Mouse (Mus musculus) kidney, embryonic 14.5 days (tissue): ENCODE results near the gene Atp1a1. TPM values are rescaled to one million over a fixed set of nuclear protein-coding genes. Genes with fewer than 3 reads are reported as not detected.

Source experiments
- ATAC-seq: fragments of 200-750 bp; cut with Nextera tagmentation; 2 replicates; pipeline ENCODE4 v1.8.0; 2017; ENCODE audit warnings: moderate number of reproducible peaks, mild to moderate bottlenecking, moderate TSS enrichment, moderate library complexity; ENCODE audit not compliant: low FRiP score, low TSS enrichment
- H3K27ac ChIP-seq: fragments of 300-500 bp; sonication (generic); 2 replicates; pipeline ENCODE4 v1.5.1; 2014; ENCODE audit warnings: low read depth, mild to moderate bottlenecking, low read length, moderate library complexity, mixed read lengths
- H3K27me3 ChIP-seq: fragments of 300-500 bp; sonication (generic); 2 replicates; pipeline ENCODE4 v1.6.1; 2014; ENCODE audit warnings: mild to moderate bottlenecking, low read length; ENCODE audit not compliant: control insufficient read depth, insufficient read depth
- H3K36me3 ChIP-seq: fragments of 300-500 bp; sonication (generic); 2 replicates; pipeline ENCODE4 v1.6.1; 2014; ENCODE audit warnings: low read length, mixed read lengths; ENCODE audit not compliant: control insufficient read depth, insufficient read depth
- H3K4me1 ChIP-seq: fragments of 300-500 bp; sonication (generic); 2 replicates; pipeline ENCODE4 v1.6.1; 2014; ENCODE audit warnings: low read length, mixed read lengths; ENCODE audit not compliant: control insufficient read depth, insufficient read depth
- H3K4me2 ChIP-seq: fragments of 300-500 bp; sonication (generic); replicated peaks from 2 replicates; pipeline ENCODE4 v1.6.1; 2014; ENCODE audit warnings: low read depth, mild to moderate bottlenecking, low read length
- H3K4me3 ChIP-seq: fragments of 300-500 bp; sonication (generic); 2 replicates; pipeline ENCODE4 v1.5.1; 2014; ENCODE audit warnings: mild to moderate bottlenecking, low read length
- H3K9ac ChIP-seq: fragments of 300-500 bp; sonication (generic); 2 replicates; pipeline ENCODE4 v1.6.1; 2014; ENCODE audit warnings: low read depth, mild to moderate bottlenecking, low read length, moderate library complexity
- H3K9me3 ChIP-seq: fragments of 300-500 bp; sonication (generic); 2 replicates; pipeline ENCODE4 v1.6.1; 2016; ENCODE audit warnings: low read length; ENCODE audit not compliant: control insufficient read depth
- WGBS: fragments of 180-500 bp; shearing (Covaris S2); extraction: QIAGEN DNeasy Blood & Tissue Kit; methylation state at CpG from one replicate; pipeline ENCODE4 v1.1.7; 2014; 5-methylcytosine and 5-hydroxymethylcytosine counted together
- polyA plus RNA-seq: library from polyadenylated mRNA; unstranded; fragments of >200 nt; fragmentation: Nextera tagmentation; extraction: Ambion mirVana; gene quantifications from 2 replicates; pipeline ENCODE4 v1.2.1, GENCODE M21; 2014

The Atp1a1 gene
- polyA plus RNA-seq, 1 experiment from 2014 or later, result 280 TPM

DNA sequence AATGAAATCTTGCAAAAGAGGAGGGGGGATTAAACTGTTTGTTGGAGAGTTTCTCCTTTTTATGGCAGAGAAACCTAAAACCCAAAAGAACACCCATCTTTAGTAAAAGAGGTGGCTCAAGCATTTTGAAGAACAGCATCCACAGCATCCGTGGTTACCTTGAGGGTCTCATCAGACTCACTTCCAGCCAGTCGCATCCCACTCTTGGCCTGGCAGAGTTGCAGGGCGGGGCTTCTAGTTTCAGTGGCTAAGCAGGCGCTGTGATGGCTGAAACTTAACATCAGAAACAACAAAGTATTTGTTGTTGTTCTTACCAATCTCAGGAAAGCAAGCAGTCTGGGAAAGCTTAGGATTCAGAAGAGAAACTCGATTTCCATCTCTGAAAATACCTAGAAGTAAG lies 807 bp upstream of the Atp1a1 start:
- H3K27me3 ChIP-seq, result no peaks in the 10 kb centered on the region
- no peaks in the 10 kb centered on the region for H3K9me3 ChIP-seq
- no peaks in the 10 kb centered on the region for H3K36me3 ChIP-seq
- peak overlapping the region; percentile 97; the same call in 1 of the 2 replicates for H3K9ac ChIP-seq
- H3K4me1 ChIP-seq, result peaks cover 31% of the 10 kb centered on the region
- 16% methylated on average over 5 of the region's 5 CpGs for WGBS
- no peak for ATAC-seq
- H3K4me3 ChIP-seq, result peak overlapping the region; percentile 82
- H3K4me2 ChIP-seq, result peak overlapping the region; percentile 62
- H3K27ac ChIP-seq, result peak overlapping the region; percentile 97; the same call in 1 of the 2 replicates

DNA sequence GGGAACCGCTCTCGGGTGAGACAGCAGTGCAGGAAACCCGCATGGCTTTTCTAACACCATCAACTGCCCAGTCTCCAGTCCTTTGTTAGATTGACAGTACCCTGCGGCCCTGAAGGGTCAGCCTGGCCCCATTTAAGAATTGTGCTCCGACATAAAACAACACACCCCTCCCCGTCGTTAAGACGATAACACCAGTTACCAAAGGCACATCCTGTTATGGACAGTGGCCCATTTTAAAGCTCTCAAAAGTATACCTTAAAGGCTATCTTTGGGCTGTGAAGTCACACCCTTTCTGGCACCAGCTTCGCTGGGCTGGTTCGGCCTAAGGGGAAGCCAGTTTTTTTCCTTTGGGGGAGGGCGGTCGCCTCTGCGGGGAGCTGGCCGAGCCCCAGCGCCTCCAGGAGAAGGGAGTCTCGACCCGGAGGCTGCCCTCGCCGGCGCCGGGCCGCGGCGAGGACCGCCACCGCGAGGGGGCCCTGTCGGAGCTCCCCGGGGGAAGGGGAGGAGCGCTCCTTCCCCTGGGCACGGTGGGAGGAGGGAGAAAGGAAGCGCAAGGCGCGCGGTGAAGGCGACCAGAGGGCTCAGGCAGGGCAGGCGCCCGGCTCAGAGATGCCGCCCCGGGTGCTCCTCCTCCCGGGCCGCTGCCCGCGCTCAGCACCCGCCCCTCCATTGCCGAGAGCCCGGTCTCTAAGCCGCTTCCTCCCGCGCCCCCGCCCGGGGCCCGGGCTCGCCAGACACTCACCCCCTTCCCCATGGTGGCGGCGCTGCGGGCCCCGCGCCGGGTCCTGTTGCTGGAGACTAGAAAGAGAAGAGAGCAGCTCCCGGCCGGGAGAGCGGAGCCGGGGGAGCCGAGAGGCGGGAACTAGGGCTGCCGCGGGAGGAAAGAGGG lies 579 bp downstream of the Atp1a1 start:
- H3K4me1 ChIP-seq, result peaks cover 45% of the 10 kb centered on the region
- no peaks in the 10 kb centered on the region for H3K9me3 ChIP-seq
- H3K36me3 ChIP-seq, result no peaks in the 10 kb centered on the region
- H3K27me3 ChIP-seq, result no peaks in the 10 kb centered on the region
- peak; percentile 86 for ATAC-seq
- peak overlapping the region; percentile 82 for H3K4me3 ChIP-seq
- H3K27ac ChIP-seq, result peak overlapping the region; percentile 97
- H3K4me2 ChIP-seq, result peak overlapping the region; percentile 62
- H3K9ac ChIP-seq, result peak overlapping the region; percentile 97
- under 1% methylated on average over 39 of the region's 68 CpGs for WGBS

- H3K27ac ChIP-seq, result peak overlapping the region; percentile 97; the same call in 1 of the 2 replicates
Observed at GRCm38 (mm10) chr3:101603194-101603593, 1.3 kb downstream of the Atp1a1 start.

GRCm38 (mm10) chr3:101602511-101603055 lies 1.9 kb downstream of the Atp1a1 start:
- ATAC-seq, result no peak
- Histone ChIP-seq H3K9me3 (no peaks in the 10 kb centered on the region), H3K9ac (peak overlapping the region; percentile 97; the same call in 1 of the 2 replicates), H3K27ac (no peak overlapping the region), H3K4me3 (peak overlapping the region; percentile 82), H3K36me3 (no peaks in the 10 kb centered on the region), H3K4me2 (peak overlapping the region; percentile 62), H3K27me3 (no peaks in the 10 kb centered on the region), H3K4me1 (peaks cover 58% of the 10 kb centered on the region)
- WGBS, result 49% methylated on average over 4 of the region's 4 CpGs

More at GRCm38 (mm10) chr3:101603194-101603593, 1.3 kb downstream of the Atp1a1 start:
- no peaks in the 10 kb centered on the region for H3K9me3 ChIP-seq
- H3K27me3 ChIP-seq, result no peaks in the 10 kb centered on the region
- H3K4me1 ChIP-seq, result peaks cover 52% of the 10 kb centered on the region
- H3K36me3 ChIP-seq, result no peaks in the 10 kb centered on the region
- H3K9ac ChIP-seq, result peak overlapping the region; percentile 97
- peak overlapping the region; percentile 82 for H3K4me3 ChIP-seq
- ATAC-seq, result no peak
- 25% methylated on average over 7 of the region's 7 CpGs for WGBS
- peak overlapping the region; percentile 62 for H3K4me2 ChIP-seq

- Histone ChIP-seq H3K9ac (peak overlapping the region; percentile 37; the same call in 1 of the 2 replicates), H3K4me1 (peaks cover 63% of the 10 kb centered on the region), H3K4me3 (peak overlapping the region; percentile 82), H3K27me3 (no peaks in the 10 kb centered on the region), H3K9me3 (no peaks in the 10 kb centered on the region), H3K4me2 (peak overlapping the region; percentile 62), H3K27ac (peak overlapping the region; percentile 47; the same call in 1 of the 2 replicates), H3K36me3 (no peaks in the 10 kb centered on the region)
- 42% methylated on average over 4 of the region's 4 CpGs for WGBS
- no peak for ATAC-seq
Observed at GRCm38 (mm10) chr3:101601687-101602086, 2.8 kb downstream of the Atp1a1 start.

GRCm38 (mm10) chr3:101601003-101601525 lies 3.4 kb downstream of the Atp1a1 start:
- ATAC-seq, result no peak
- Histone ChIP-seq H3K27ac (no peak overlapping the region), H3K4me2 (peak overlapping the region; percentile 31), H3K9ac (0 out of 2 replicates have a peak overlapping the region, but pooled peaks have one; percentile 18), H3K4me1 (peaks cover 69% of the 10 kb centered on the region), H3K4me3 (peak overlapping the region; percentile 10; the same call in 1 of the 2 replicates), H3K36me3 (no peaks in the 10 kb centered on the region; the same call in 1 of the 2 replicates), H3K27me3 (no peaks in the 10 kb centered on the region), H3K9me3 (no peaks in the 10 kb centered on the region)
- WGBS, result 66% methylated on average over 8 of the region's 8 CpGs

DNA sequence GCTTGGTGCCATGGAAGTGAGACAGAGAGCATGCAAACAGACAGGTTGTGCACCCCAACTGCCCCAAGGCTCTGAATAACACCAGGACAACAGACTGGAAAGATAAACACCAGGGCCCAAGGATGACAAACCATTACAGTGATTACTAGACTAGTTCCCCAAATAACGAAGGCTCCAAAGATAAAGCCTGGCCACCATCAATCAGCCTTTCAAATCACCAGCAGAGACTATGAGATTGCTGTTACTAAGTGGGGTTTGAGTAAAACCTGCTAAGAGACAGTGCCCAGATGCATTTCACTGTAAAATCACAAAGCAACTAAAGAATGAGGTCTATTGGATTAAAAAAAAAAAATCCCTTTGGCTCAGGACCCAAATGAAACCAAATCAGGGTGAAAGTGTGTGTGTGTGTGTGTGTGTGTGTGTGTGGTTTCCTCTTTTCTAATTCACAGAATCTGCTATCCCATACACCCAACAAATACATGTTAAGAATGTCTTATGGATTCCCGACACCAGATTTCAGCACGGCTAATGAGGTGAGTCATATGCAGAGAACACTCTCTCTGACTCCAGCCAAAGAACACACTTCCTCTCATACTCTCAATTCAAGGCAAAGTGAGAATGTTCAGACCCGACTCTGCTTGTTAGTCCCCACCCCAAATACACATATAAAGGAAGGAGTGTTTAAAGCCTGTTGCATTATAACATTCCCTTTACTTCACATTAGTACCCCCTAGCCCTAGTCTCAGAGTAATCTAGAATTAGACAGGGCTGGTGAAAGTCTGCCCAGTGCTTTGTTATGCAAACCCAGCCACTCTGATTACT lies 4.4 kb downstream of the Atp1a1 start:
- WGBS, result 27% methylated on average over 4 of the region's 4 CpGs
- Histone ChIP-seq H3K27me3 (no peaks in the 10 kb centered on the region), H3K4me2 (no peak overlapping the region; the same call in 1 of the 2 replicates), H3K9me3 (no peaks in the 10 kb centered on the region), H3K4me1 (peaks cover 64% of the 10 kb centered on the region), H3K36me3 (peaks cover 1% of the 10 kb centered on the region; the same call in 1 of the 2 replicates), H3K4me3 (no peak overlapping the region; the same call in 1 of the 2 replicates), H3K9ac (no peak overlapping the region), H3K27ac (no peak overlapping the region)
- ATAC-seq, result no peak

DNA sequence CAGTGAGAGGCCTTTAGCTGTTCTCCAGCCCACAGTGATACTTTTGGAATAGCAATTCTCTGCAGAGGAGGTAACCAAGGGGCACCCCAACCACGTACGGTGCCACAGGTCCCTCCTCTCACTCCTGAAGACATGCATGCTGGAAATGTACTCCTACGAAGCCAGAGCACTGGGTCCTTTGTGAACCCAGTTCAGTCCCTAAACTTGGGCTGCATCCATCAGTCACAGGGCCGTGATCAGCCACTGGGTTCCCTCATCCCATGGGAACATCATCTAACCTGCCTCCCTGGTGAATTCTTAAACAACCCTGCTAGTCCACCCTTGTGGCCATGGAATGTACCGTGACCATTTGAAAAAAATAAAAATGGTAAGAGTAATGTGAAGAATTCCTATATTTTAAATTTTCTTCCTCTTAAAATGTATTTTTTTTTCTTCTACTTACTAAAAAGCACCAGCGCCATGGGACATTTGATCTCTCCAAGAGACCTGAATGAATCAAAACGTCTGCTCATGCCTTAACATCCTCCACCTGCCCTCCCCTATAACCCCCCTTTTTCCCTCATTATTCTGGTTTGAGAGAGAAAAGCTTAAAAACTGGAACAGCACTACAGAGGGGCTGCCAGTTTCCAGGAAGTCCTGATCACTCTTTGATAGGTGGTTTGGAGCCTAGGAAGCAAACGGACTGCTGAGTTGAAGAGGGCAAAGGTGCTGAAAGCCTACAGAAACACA lies 5.1 kb downstream of the Atp1a1 start:
- no peaks in the 10 kb centered on the region for H3K9me3 ChIP-seq
- H3K4me3 ChIP-seq, result no peak overlapping the region
- WGBS, result 45% methylated on average over 8 of the region's 8 CpGs
- H3K27ac ChIP-seq, result no peak overlapping the region
- H3K9ac ChIP-seq, result no peak overlapping the region
- H3K27me3 ChIP-seq, result no peaks in the 10 kb centered on the region
- peaks cover 64% of the 10 kb centered on the region for H3K4me1 ChIP-seq
- peaks cover 9% of the 10 kb centered on the region for H3K36me3 ChIP-seq
- no peak for ATAC-seq
- no peak overlapping the region for H3K4me2 ChIP-seq
